Mouse (Mus musculus): ENCODE results near the gene Hcn3. TPM values are rescaled to one million over a fixed set of nuclear protein-coding genes. Genes with fewer than 3 reads are reported as not detected.
A peak's percentile ranks its signal among the peaks of the same experiment; 100 is the strongest.

The Hcn3 gene
- polyA plus RNA-seq, 1 experiment from 2014 or later, result 2.0 TPM

- peak within 1 kb of the TSS; percentile 94 for H3K4me2 ChIP-seq (ENCODE audit: low read depth, low read length)
- H3K4me1 ChIP-seq (ENCODE audit: control insufficient read depth, insufficient read depth, low read length), result peaks cover 36% of the 10 kb centered on the region
- no peaks in the 10 kb centered on the region for H3K9me3 ChIP-seq (ENCODE audit: control insufficient read depth, low read length)
- H3K27ac ChIP-seq (ENCODE audit: low read length), result peak within 1 kb of the TSS; percentile 72
- WGBS, result 9% methylated on average over 39 of the region's 39 CpGs
- peak; percentile 95 for ATAC-seq
- H3K27me3 ChIP-seq (replicated peaks; ENCODE audit: control insufficient read depth, insufficient read depth, low read length), result no peaks in the 10 kb centered on the region
- peak within 1 kb of the TSS; percentile 75 for H3K4me3 ChIP-seq (ENCODE audit: low read length)
- peak within 1 kb of the TSS; percentile 85 for H3K9ac ChIP-seq (ENCODE audit: low read depth, low read length)
- H3K36me3 ChIP-seq (ENCODE audit: control insufficient read depth, insufficient read depth, low read length), result peaks cover 9% of the 10 kb centered on the region; the same call in 1 of the 2 replicates
These were observed 23.3 kb upstream of the Hcn3 start, which contains the start of gene Fam189b for GRCm38 (mm10) chr3:89183058-89183958. Gene Fam189b, plus strand, starts transcription at chr3:89183143.

GRCm38 (mm10) chr3:89182531-89183057 lies 22.6 kb upstream of the Hcn3 start:
- Histone ChIP-seq H3K36me3 (ENCODE audit: control insufficient read depth, insufficient read depth, low read length) (peaks cover 6% of the 10 kb centered on the region; the same call in 1 of the 2 replicates), H3K9me3 (ENCODE audit: control insufficient read depth, low read length) (no peaks in the 10 kb centered on the region), H3K27me3 (replicated peaks; ENCODE audit: control insufficient read depth, insufficient read depth, low read length) (no peaks in the 10 kb centered on the region), H3K9ac (ENCODE audit: low read depth, low read length) (peak overlapping the region; percentile 85; the same call in 1 of the 2 replicates), H3K27ac (ENCODE audit: low read length) (peak overlapping the region; percentile 28; the same call in 1 of the 2 replicates), H3K4me3 (ENCODE audit: low read length) (peak overlapping the region; percentile 75), H3K4me2 (ENCODE audit: low read depth, low read length) (peak overlapping the region; percentile 94), H3K4me1 (ENCODE audit: control insufficient read depth, insufficient read depth, low read length) (peaks cover 37% of the 10 kb centered on the region)
- WGBS, result 43% methylated on average over 7 of the region's 7 CpGs
- ATAC-seq, result no peak

GRCm38 (mm10) chr3:89181749-89182500 lies 21.9 kb upstream of the Hcn3 start:
- H3K4me1 ChIP-seq (ENCODE audit: control insufficient read depth, insufficient read depth, low read length), result peaks cover 37% of the 10 kb centered on the region
- no peak overlapping the region for H3K4me3 ChIP-seq (ENCODE audit: low read length)
- no peaks in the 10 kb centered on the region for H3K9me3 ChIP-seq (ENCODE audit: control insufficient read depth, low read length)
- no peak for ATAC-seq
- WGBS, result 90% methylated on average over 27 of the region's 27 CpGs
- peaks cover 6% of the 10 kb centered on the region; the same call in 1 of the 2 replicates for H3K36me3 ChIP-seq (ENCODE audit: control insufficient read depth, insufficient read depth, low read length)
- H3K27ac ChIP-seq (ENCODE audit: low read length), result no peak overlapping the region
- H3K27me3 ChIP-seq (replicated peaks; ENCODE audit: control insufficient read depth, insufficient read depth, low read length), result no peaks in the 10 kb centered on the region
- H3K4me2 ChIP-seq (ENCODE audit: low read depth, low read length), result no peak overlapping the region
- H3K9ac ChIP-seq (ENCODE audit: low read depth, low read length), result no peak overlapping the region

GRCm38 (mm10) chr3:89179056-89179455 lies 19.1 kb upstream of the Hcn3 start:
- Histone ChIP-seq H3K4me1 (ENCODE audit: control insufficient read depth, insufficient read depth, low read length) (peaks cover 24% of the 10 kb centered on the region), H3K27ac (ENCODE audit: low read length) (no peak overlapping the region), H3K36me3 (ENCODE audit: control insufficient read depth, insufficient read depth, low read length) (peaks cover 18% of the 10 kb centered on the region), H3K27me3 (replicated peaks; ENCODE audit: control insufficient read depth, insufficient read depth, low read length) (no peaks in the 10 kb centered on the region), H3K9ac (ENCODE audit: low read depth, low read length) (peak overlapping the region; percentile 23; the same call in 1 of the 2 replicates), H3K4me3 (ENCODE audit: low read length) (no peak overlapping the region), H3K4me2 (ENCODE audit: low read depth, low read length) (peak overlapping the region; percentile 69), H3K9me3 (ENCODE audit: control insufficient read depth, low read length) (no peaks in the 10 kb centered on the region)
- WGBS, result 83% methylated on average over 11 of the region's 11 CpGs
- no peak for ATAC-seq

GRCm38 (mm10) chr3:89178107-89178385 lies 18.1 kb upstream of the Hcn3 start:
- ATAC-seq, result no peak
- Histone ChIP-seq H3K4me1 (ENCODE audit: control insufficient read depth, insufficient read depth, low read length) (peaks cover 16% of the 10 kb centered on the region), H3K27me3 (replicated peaks; ENCODE audit: control insufficient read depth, insufficient read depth, low read length) (no peaks in the 10 kb centered on the region), H3K9ac (ENCODE audit: low read depth, low read length) (peak overlapping the region; percentile 80), H3K27ac (ENCODE audit: low read length) (peak overlapping the region; percentile 80), H3K4me2 (ENCODE audit: low read depth, low read length) (peak overlapping the region; percentile 69), H3K4me3 (ENCODE audit: low read length) (peak overlapping the region; percentile 70), H3K36me3 (ENCODE audit: control insufficient read depth, insufficient read depth, low read length) (peaks cover 25% of the 10 kb centered on the region), H3K9me3 (ENCODE audit: control insufficient read depth, low read length) (no peaks in the 10 kb centered on the region)
- 5% methylated on average over 6 of the region's 6 CpGs for WGBS

- under 1% methylated on average over 43 of the region's 43 CpGs for WGBS
- peak within 1 kb of the TSS; percentile 80 for H3K9ac ChIP-seq (ENCODE audit: low read depth, low read length)
- peak within 1 kb of the TSS; percentile 80 for H3K27ac ChIP-seq (ENCODE audit: low read length)
- ATAC-seq, result peak; percentile 95
- H3K9me3 ChIP-seq (ENCODE audit: control insufficient read depth, low read length), result no peaks in the 10 kb centered on the region
- peak within 1 kb of the TSS; percentile 70 for H3K4me3 ChIP-seq (ENCODE audit: low read length)
- H3K4me1 ChIP-seq (ENCODE audit: control insufficient read depth, insufficient read depth, low read length), result peaks cover 12% of the 10 kb centered on the region
- no peaks in the 10 kb centered on the region for H3K27me3 ChIP-seq (replicated peaks; ENCODE audit: control insufficient read depth, insufficient read depth, low read length)
- peaks cover 26% of the 10 kb centered on the region for H3K36me3 ChIP-seq (ENCODE audit: control insufficient read depth, insufficient read depth, low read length)
- peak within 1 kb of the TSS; percentile 69 for H3K4me2 ChIP-seq (ENCODE audit: low read depth, low read length)
These were observed 17.5 kb upstream of the Hcn3 start, which contains the start of gene Scamp3 for GRCm38 (mm10) chr3:89177242-89178106. Gene Scamp3, plus strand, starts transcription at chr3:89177473.

GRCm38 (mm10) chr3:89176421-89176820 lies 16.4 kb upstream of the Hcn3 start:
- Histone ChIP-seq H3K9ac (ENCODE audit: low read depth, low read length) (no peak overlapping the region), H3K9me3 (ENCODE audit: control insufficient read depth, low read length) (no peaks in the 10 kb centered on the region), H3K4me1 (ENCODE audit: control insufficient read depth, insufficient read depth, low read length) (peaks cover 9% of the 10 kb centered on the region), H3K4me2 (ENCODE audit: low read depth, low read length) (no peak overlapping the region), H3K27me3 (replicated peaks; ENCODE audit: control insufficient read depth, insufficient read depth, low read length) (no peaks in the 10 kb centered on the region), H3K4me3 (ENCODE audit: low read length) (no peak overlapping the region), H3K27ac (ENCODE audit: low read length) (no peak overlapping the region), H3K36me3 (ENCODE audit: control insufficient read depth, insufficient read depth, low read length) (peaks cover 26% of the 10 kb centered on the region)
- 0 out of 2 replicates have a peak, but pooled peaks have one; percentile 1 for ATAC-seq
- WGBS, result 80% methylated on average over 7 of the region's 7 CpGs

GRCm38 (mm10) chr3:89175544-89175943 lies 15.5 kb upstream of the Hcn3 start:
- H3K9ac ChIP-seq (ENCODE audit: low read depth, low read length), result no peak overlapping the region
- peaks cover 27% of the 10 kb centered on the region for H3K36me3 ChIP-seq (ENCODE audit: control insufficient read depth, insufficient read depth, low read length)
- 91% methylated on average over 10 of the region's 10 CpGs for WGBS
- no peak overlapping the region for H3K4me2 ChIP-seq (ENCODE audit: low read depth, low read length)
- no peaks in the 10 kb centered on the region for H3K27me3 ChIP-seq (replicated peaks; ENCODE audit: control insufficient read depth, insufficient read depth, low read length)
- no peak for ATAC-seq
- peaks cover 9% of the 10 kb centered on the region for H3K4me1 ChIP-seq (ENCODE audit: control insufficient read depth, insufficient read depth, low read length)
- H3K4me3 ChIP-seq (ENCODE audit: low read length), result no peak overlapping the region
- no peak overlapping the region for H3K27ac ChIP-seq (ENCODE audit: low read length)
- no peaks in the 10 kb centered on the region for H3K9me3 ChIP-seq (ENCODE audit: control insufficient read depth, low read length)
